Mouse (Mus musculus) kidney, embryonic 16.5 days (tissue): Measurements from ENCODE around the gene Mybl2. TPM values are rescaled to one million over a fixed set of nuclear protein-coding genes. Genes with fewer than 3 reads are reported as not detected.
"Not testable (repeated sequence)": the region's sequence is repeated elsewhere in the genome, so short reads cannot be mapped to it uniquely, and the experiment has no call there.

Experiments used
- ATAC-seq: fragments of 200-750 bp; cut with Nextera tagmentation; 2 replicates; pipeline ENCODE4 v1.8.0; 2017; ENCODE audit warnings: moderate TSS enrichment; ENCODE audit not compliant: low FRiP score, low TSS enrichment
- H3K27ac ChIP-seq: fragments of 300-500 bp; sonication (generic); 2 replicates; pipeline ENCODE4 v1.5.1; 2014; ENCODE audit warnings: low read length
- H3K27me3 ChIP-seq: fragments of 300-500 bp; sonication (generic); 2 replicates; pipeline ENCODE4 v1.6.1; 2014; ENCODE audit warnings: low read length, control low read depth, mixed read lengths; ENCODE audit not compliant: insufficient read depth
- H3K36me3 ChIP-seq: fragments of 300-500 bp; sonication (generic); 2 replicates; pipeline ENCODE4 v1.6.1; 2014; ENCODE audit warnings: low read length, control low read depth, mixed read lengths; ENCODE audit not compliant: insufficient read depth
- H3K4me1 ChIP-seq: fragments of 300-500 bp; sonication (generic); 2 replicates; pipeline ENCODE4 v1.6.1; 2014; ENCODE audit warnings: low read length, control low read depth, mixed read lengths; ENCODE audit not compliant: insufficient read depth
- H3K4me2 ChIP-seq: fragments of 300-500 bp; sonication (generic); replicated peaks from 2 replicates; pipeline ENCODE4 v1.6.1; 2014; ENCODE audit warnings: low read depth, low read length
- H3K4me3 ChIP-seq: fragments of 300-500 bp; sonication (generic); 2 replicates; pipeline ENCODE4 v1.5.1; 2014; ENCODE audit warnings: mild to moderate bottlenecking, low read length
- H3K9ac ChIP-seq: fragments of 300-500 bp; sonication (generic); replicated peaks from 2 replicates; pipeline ENCODE4 v1.6.1; 2014; ENCODE audit warnings: low read length
- H3K9me3 ChIP-seq: fragments of 300-500 bp; sonication (generic); 2 replicates; pipeline ENCODE4 v1.6.1; 2016; ENCODE audit warnings: low read length, control low read depth
- WGBS: fragments of 180-500 bp; shearing (Covaris S2); extraction: QIAGEN DNeasy Blood & Tissue Kit; methylation state at CpG from one replicate; pipeline ENCODE4 v1.1.7; 2014; 5-methylcytosine and 5-hydroxymethylcytosine counted together
- polyA plus RNA-seq: library from polyadenylated mRNA; unstranded; fragments of >200 nt; fragmentation: Nextera tagmentation; extraction: Ambion mirVana; gene quantifications from 2 replicates; pipeline ENCODE4 v1.2.1, GENCODE M21; 2015

The Mybl2 gene
- polyA plus RNA-seq, 1 experiment from 2014 or later: 23.7 TPM

DNA sequence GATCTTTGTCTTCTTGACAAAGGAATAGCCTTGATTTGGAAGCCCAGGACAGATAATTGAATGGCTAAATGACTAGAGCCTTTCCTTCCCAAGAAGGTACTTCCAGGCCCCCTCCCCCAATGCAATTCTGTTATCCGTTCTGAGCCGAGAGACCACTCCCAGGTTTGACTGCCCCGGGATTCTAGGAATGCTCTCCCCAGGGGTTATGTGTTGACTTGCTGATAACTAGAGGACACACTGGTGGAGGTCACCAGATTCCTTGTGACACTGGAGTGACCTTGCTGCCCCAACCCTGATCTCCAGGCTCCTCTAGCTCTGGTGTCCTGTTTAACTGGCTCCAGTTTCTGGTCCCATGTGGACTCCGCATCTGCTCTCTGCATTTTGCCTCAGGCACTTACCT is 2.4 kb upstream of the Mybl2 start:
- peaks cover 18% of the 10 kb centered on the region for H3K4me1 ChIP-seq
- no peak for ATAC-seq
- H3K9ac ChIP-seq: no peak overlapping the region
- no peak overlapping the region for H3K27ac ChIP-seq
- H3K36me3 ChIP-seq: peaks cover 2% of the 10 kb centered on the region; the same call in 1 of the 2 replicates
- no peak overlapping the region for H3K4me3 ChIP-seq
- H3K27me3 ChIP-seq: no peaks in the 10 kb centered on the region
- 46% methylated on average over 4 of the region's 4 CpGs for WGBS
- no peaks in the 10 kb centered on the region for H3K9me3 ChIP-seq
- no peak overlapping the region for H3K4me2 ChIP-seq

DNA sequence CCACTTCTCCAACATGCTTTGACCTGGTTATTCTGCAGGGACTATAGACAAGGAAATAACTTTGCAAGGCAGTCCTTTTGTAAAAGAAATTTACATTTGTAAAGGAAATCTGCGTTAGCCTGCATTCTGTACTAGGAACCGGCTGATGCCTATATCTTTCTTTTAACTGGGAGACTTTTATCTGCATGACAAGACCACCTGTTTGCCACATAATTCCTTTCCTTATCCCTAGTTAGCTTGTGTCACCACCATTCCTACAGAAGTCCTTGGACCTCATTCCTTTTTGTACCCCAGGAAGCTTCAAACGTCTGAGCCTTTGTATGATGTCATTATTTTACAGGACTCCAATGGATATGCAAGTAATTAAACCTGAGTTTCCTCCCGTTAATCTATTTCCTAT is 1.7 kb upstream of the Mybl2 start:
- ATAC-seq: no peak
- Histone ChIP-seq H3K9ac (no peak overlapping the region), H3K27ac (no peak overlapping the region), H3K4me1 (peaks cover 18% of the 10 kb centered on the region), H3K4me3 (no peak overlapping the region), H3K4me2 (no peak overlapping the region), H3K36me3 (no peaks in the 10 kb centered on the region), H3K27me3 (no peaks in the 10 kb centered on the region), H3K9me3 (no peaks in the 10 kb centered on the region)
- 76% methylated on average over 4 of the region's 4 CpGs for WGBS

GRCm38 (mm10) chr2:163054891-163055494 is 506 bp downstream of the Mybl2 start:
- Histone ChIP-seq H3K4me1 (peaks cover 18% of the 10 kb centered on the region), H3K27ac (0 out of 2 replicates have a peak overlapping the region, but pooled peaks have one; percentile 37), H3K36me3 (no peaks in the 10 kb centered on the region), H3K9me3 (no peaks in the 10 kb centered on the region), H3K27me3 (no peaks in the 10 kb centered on the region), H3K9ac (peak overlapping the region; percentile 73), H3K4me3 (peak overlapping the region; percentile 77), H3K4me2 (peak overlapping the region; percentile 99)
- under 1% methylated on average over 35 of the region's 38 CpGs for WGBS
- peak; percentile 47 for ATAC-seq

- H3K9ac ChIP-seq: peak overlapping the region; percentile 73
- H3K4me1 ChIP-seq: peaks cover 18% of the 10 kb centered on the region
- peak overlapping the region; percentile 99 for H3K4me2 ChIP-seq
- H3K27ac ChIP-seq: no peak overlapping the region
- no peaks in the 10 kb centered on the region for H3K27me3 ChIP-seq
- ATAC-seq: no peak
- H3K9me3 ChIP-seq: no peaks in the 10 kb centered on the region
- H3K4me3 ChIP-seq: peak overlapping the region; percentile 77
- no peaks in the 10 kb centered on the region for H3K36me3 ChIP-seq
- WGBS: 44% methylated on average over 5 of the region's 5 CpGs
Measured at GRCm38 (mm10) chr2:163055715-163056114, 1.2 kb downstream of the Mybl2 start.

GRCm38 (mm10) chr2:163056584-163056983 is 2.1 kb downstream of the Mybl2 start:
- Histone ChIP-seq H3K9me3 (no peaks in the 10 kb centered on the region), H3K4me1 (peaks cover 18% of the 10 kb centered on the region), H3K9ac (no peak overlapping the region), H3K4me2 (no peak overlapping the region), H3K27ac (no peak overlapping the region), H3K36me3 (no peaks in the 10 kb centered on the region), H3K27me3 (no peaks in the 10 kb centered on the region), H3K4me3 (no peak overlapping the region)
- ATAC-seq: no peak
- WGBS: 79% methylated on average over 9 of the region's 9 CpGs

DNA sequence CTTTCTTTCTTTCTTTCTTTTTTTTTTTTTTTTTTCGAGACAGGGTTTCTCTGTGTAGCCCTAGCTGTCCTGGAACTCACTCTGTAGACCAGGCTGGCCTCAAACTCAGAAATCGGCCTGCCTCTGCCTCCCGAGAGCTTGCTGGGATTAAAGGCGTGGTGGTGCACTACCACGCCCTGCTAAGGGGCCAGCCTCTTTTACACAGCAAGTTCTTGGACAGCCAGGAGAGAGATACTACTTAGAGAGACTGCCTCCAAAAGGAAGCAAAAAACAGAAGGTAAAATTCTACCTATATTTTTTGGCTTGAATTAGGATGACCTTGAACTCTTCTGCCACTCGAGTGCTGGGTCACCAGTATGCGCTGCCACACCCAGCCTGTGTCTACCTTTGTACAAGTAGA is 4.5 kb downstream of the Mybl2 start:
- H3K36me3 ChIP-seq: peaks cover 16% of the 10 kb centered on the region
- not testable (repeated sequence) for H3K9me3 ChIP-seq, H3K27ac ChIP-seq, H3K9ac ChIP-seq, H3K27me3 ChIP-seq, H3K4me3 ChIP-seq, ATAC-seq, H3K4me2 ChIP-seq
- peaks cover 15% of the 10 kb centered on the region for H3K4me1 ChIP-seq
- 96% methylated on average over 6 of the region's 7 CpGs for WGBS

- Histone ChIP-seq H3K4me3 (no peak overlapping the region), H3K4me2 (no peak overlapping the region), H3K9ac (no peak overlapping the region), H3K9me3 (no peaks in the 10 kb centered on the region), H3K27me3 (no peaks in the 10 kb centered on the region), H3K27ac (no peak overlapping the region), H3K36me3 (peaks cover 28% of the 10 kb centered on the region), H3K4me1 (peaks cover 8% of the 10 kb centered on the region)
- 87% methylated on average over 6 of the region's 6 CpGs for WGBS
- no peak for ATAC-seq
Measured at GRCm38 (mm10) chr2:163060630-163061029, 6.1 kb downstream of the Mybl2 start.

GRCm38 (mm10) chr2:163061203-163062118 is 7.0 kb downstream of the Mybl2 start:
- Histone ChIP-seq H3K9ac (no peak overlapping the region), H3K4me3 (no peak overlapping the region), H3K27ac (no peak overlapping the region), H3K4me1 (0 out of 2 replicates have a peak, but pooled peaks cover 3% of the 10 kb centered on the region), H3K4me2 (no peak overlapping the region), H3K9me3 (no peaks in the 10 kb centered on the region), H3K27me3 (no peaks in the 10 kb centered on the region), H3K36me3 (peaks cover 28% of the 10 kb centered on the region)
- no peak for ATAC-seq
- 84% methylated on average over 8 of the region's 8 CpGs for WGBS

GRCm38 (mm10) chr2:163062119-163062508 is 7.6 kb downstream of the Mybl2 start:
- H3K4me1 ChIP-seq: no peaks in the 10 kb centered on the region
- H3K36me3 ChIP-seq: peaks cover 28% of the 10 kb centered on the region
- no peak overlapping the region for H3K27ac ChIP-seq
- no peaks in the 10 kb centered on the region for H3K9me3 ChIP-seq
- H3K9ac ChIP-seq: no peak overlapping the region
- no peak for ATAC-seq
- H3K4me2 ChIP-seq: no peak overlapping the region
- 68% methylated on average over 6 of the region's 6 CpGs for WGBS
- H3K27me3 ChIP-seq: no peaks in the 10 kb centered on the region
- H3K4me3 ChIP-seq: no peak overlapping the region

GRCm38 (mm10) chr2:163066326-163066725 is 11.8 kb downstream of the Mybl2 start:
- ATAC-seq: no peak
- WGBS: 87% methylated on average over 6 of the region's 6 CpGs
- Histone ChIP-seq H3K4me3 (no peak overlapping the region), H3K36me3 (peaks cover 28% of the 10 kb centered on the region), H3K4me1 (no peaks in the 10 kb centered on the region), H3K9me3 (no peaks in the 10 kb centered on the region), H3K27ac (no peak overlapping the region), H3K4me2 (no peak overlapping the region), H3K27me3 (no peaks in the 10 kb centered on the region), H3K9ac (no peak overlapping the region)
